ENCODE assay signal across 25 mouse cellular contexts in genomic region chr3:121856131-121856530, GRCm38 (mm10).
"Had no signal": no experiment of that assay in that cellular context is flagged by ENCODE, and none has a peak within 500 bp of the region (broad histone marks: within the 10 kb centered on the region; RNA-seq: fewer than 3 reads in every experiment).

No protein-coding gene starts in this region.

- ATAC-seq: forebrain, postnatal 0 days; hindbrain, embryonic 16.5 days; inflammation-experienced regulatory T-cells, adult 6 months; intestine, embryonic 16.5 days had no signal

- H3K27ac ChIP-seq: gastrocnemius, adult 2 months; heart, adult 2 months; heart, embryonic 10.5 days; hindbrain, embryonic 10.5 days; hindbrain, embryonic 12.5 days; hindbrain, embryonic 14.5 days; layer of hippocampus, adult 2 months; left cerebral cortex, adult 2 months; limb, embryonic 10.5 days; limb, embryonic 12.5 days had no signal

- H3K9me3 ChIP-seq: heart, embryonic 10.5 days; heart, embryonic 12.5 days; hindbrain, embryonic 10.5 days; hindbrain, embryonic 12.5 days; limb, embryonic 10.5 days; limb, embryonic 12.5 days had no signal

- H3K4me3 ChIP-seq: gastrocnemius, adult 2 months; heart, adult 2 months; heart, embryonic 10.5 days; heart, embryonic 12.5 days; hindbrain, embryonic 10.5 days; hindbrain, embryonic 12.5 days; layer of hippocampus, adult 2 months; left cerebral cortex, adult 2 months; limb, embryonic 10.5 days; limb, embryonic 12.5 days had no signal

- H3K27me3 ChIP-seq: heart, embryonic 12.5 days; hindbrain, embryonic 12.5 days; limb, embryonic 12.5 days had no signal

- DNase-seq: forebrain, postnatal 0 days; gastrocnemius, adult 2 months; gastrocnemius, postnatal 10 days; gastrocnemius, postnatal 25 days; heart, adult 2 months; heart, postnatal 10 days; heart, postnatal 4 days; kidney, adult 18-20 months; kidney, adult 8-10 months; kidney, postnatal 10 days; kidney, postnatal 25 days; kidney, postnatal 4 days had no signal

- H3K36me3 ChIP-seq: heart, embryonic 10.5 days; heart, embryonic 12.5 days; hindbrain, embryonic 10.5 days; hindbrain, embryonic 12.5 days; limb, embryonic 10.5 days; limb, embryonic 12.5 days had no signal

- H3K9ac ChIP-seq: forebrain, postnatal 0 days; heart, embryonic 12.5 days; hindbrain, embryonic 12.5 days; hindbrain, embryonic 14.5 days; limb, embryonic 12.5 days had no signal

- H3K4me2 ChIP-seq: heart, embryonic 12.5 days; hindbrain, embryonic 12.5 days; hindbrain, embryonic 14.5 days; limb, embryonic 12.5 days; liver, embryonic 11.5 days had no signal
